In the genomic region with DNA sequence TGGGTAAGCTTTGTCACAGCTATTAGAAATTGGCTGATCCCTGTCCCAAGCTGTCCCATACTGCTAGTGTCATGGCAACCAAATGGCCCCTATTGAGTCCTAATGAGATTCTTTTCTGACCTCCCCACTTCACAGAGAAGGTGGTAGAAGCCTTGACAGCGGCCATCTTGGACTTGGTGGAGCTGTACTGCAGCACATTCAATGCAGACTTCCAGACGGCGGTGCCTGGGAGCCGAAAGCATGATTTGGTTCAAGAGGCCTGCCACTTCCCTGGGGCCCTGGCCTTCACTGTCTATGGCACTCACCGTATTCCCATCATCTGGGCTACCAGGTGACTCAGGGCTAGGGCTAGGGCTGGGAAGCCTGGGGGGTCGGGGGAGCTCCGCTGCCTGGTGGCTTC, we compare ENCODE assay signal across 13 mouse cellular contexts. TPM values are rescaled to one million over a fixed set of nuclear protein-coding genes. Genes with fewer than 3 reads are reported as not detected.
DNase-seq lines count a peak whose midpoint lies in the region; ATAC-seq and TF ChIP-seq lines count a peak whose summit lies in the region.
"Had no signal": no experiment of that assay in that cellular context is flagged by ENCODE, and none has a peak within 500 bp of the region (broad histone marks: within the 10 kb centered on the region; RNA-seq: fewer than 3 reads in every experiment).

No protein-coding gene starts in this region.

- TF ChIP-seq POLR2A in ES-Bruce4 (IDR thresholded peaks at IDR 0.05; ENCODE audit: insufficient read depth, low read length) = no peak

- peak overlapping the region; percentile 11; the same call in 1 of the 2 replicates for H3K4me2 ChIP-seq in hindbrain, embryonic 12.5 days (replicated peaks)
- H3K4me2 ChIP-seq in midbrain, embryonic 16.5 days (ENCODE audit: low read length) = no peak overlapping the region

- peaks cover 7% of the 10 kb centered on the region for H3K4me1 ChIP-seq in ES-Bruce4 (ENCODE audit: control insufficient read depth, insufficient read depth, low read length)
- H3K4me1 ChIP-seq in hindbrain, embryonic 12.5 days = peaks cover 49% of the 10 kb centered on the region
- peaks cover 6% of the 10 kb centered on the region for H3K4me1 ChIP-seq in midbrain, embryonic 16.5 days (ENCODE audit: control insufficient read depth, insufficient read depth, low read length)

- peak; percentile 74 for ATAC-seq in hindbrain, embryonic 12.5 days (ENCODE audit: low FRiP score)
- 0 out of 2 replicates have a peak, but pooled peaks have one; percentile 4 for ATAC-seq in midbrain, embryonic 16.5 days
- ATAC-seq: liver, postnatal 0 days had no signal

- peak overlapping the region; percentile 13; the same call in 1 of the 2 replicates for H3K9ac ChIP-seq in ES-Bruce4 (ENCODE audit: low read depth, poor library complexity, severe bottlenecking)
- H3K9ac ChIP-seq in hindbrain, embryonic 12.5 days = peak overlapping the region; percentile 29; the same call in 1 of the 2 replicates
- H3K9ac ChIP-seq in midbrain, embryonic 16.5 days (ENCODE audit: low read depth, low read length) = no peak overlapping the region
- H3K9ac ChIP-seq: liver, postnatal 0 days had no signal

- DNase-seq in embryo, embryonic 11 days = peak; percentile 63
- DNase-seq in thymus, postnatal 25 days = no peak
- DNase-seq in layer of hippocampus, adult 2 months (ENCODE audit: low spot score in 2 of 2) = no peak
- DNase-seq in heart, postnatal 14 days = no peak
- no peak for DNase-seq in adrenal gland, adult 8-10 months
- DNase-seq: cerebellum, postnatal 25 days; kidney, postnatal 4 days; liver, postnatal 0 days; thymus, adult 2 months had no signal

- H3K27me3 ChIP-seq in ES-Bruce4 (ENCODE audit: control insufficient read depth, insufficient read depth, low read length, poor library complexity, severe bottlenecking) = no peaks in the 10 kb centered on the region
- H3K27me3 ChIP-seq in hindbrain, embryonic 12.5 days = no peaks in the 10 kb centered on the region
- no peaks in the 10 kb centered on the region for H3K27me3 ChIP-seq in midbrain, embryonic 16.5 days (ENCODE audit: control insufficient read depth, insufficient read depth, low read depth, low read length)

- TF ChIP-seq CTCF in ES-Bruce4 (IDR thresholded peaks at IDR 0.05; ENCODE audit: low read depth, low read length) = no peak
- no peak for TF ChIP-seq CTCF in layer of hippocampus, adult 2 months (conservative IDR thresholded peaks at IDR 0.05)

- H3K9me3 ChIP-seq in ES-Bruce4 (replicated peaks; ENCODE audit: control insufficient read depth, insufficient read depth, low read length, poor library complexity, severe bottlenecking) = no peaks in the 10 kb centered on the region
- no peaks in the 10 kb centered on the region for H3K9me3 ChIP-seq in hindbrain, embryonic 12.5 days (replicated peaks)
- H3K9me3 ChIP-seq in midbrain, embryonic 16.5 days (replicated peaks; ENCODE audit: control insufficient read depth, low read length, poor library complexity, severe bottlenecking) = no peaks in the 10 kb centered on the region

- 51% methylated on average over 7 of the region's 7 CpGs for WGBS in hindbrain, embryonic 12.5 days
- WGBS in midbrain, embryonic 16.5 days = 37% methylated on average over 7 of the region's 7 CpGs

- intact Hi-C loops in heart, postnatal 14 days (cut with DNase I) = no loop called here

- TF ChIP-seq EP300 in ES-Bruce4 (IDR thresholded peaks at IDR 0.05; ENCODE audit: insufficient read depth, low read depth, low read length) = no peak

- H3K27ac ChIP-seq in ES-Bruce4 (ENCODE audit: insufficient read depth, low read length) = no peak overlapping the region
- H3K27ac ChIP-seq in hindbrain, embryonic 12.5 days = peak overlapping the region; percentile 95
- peak overlapping the region; percentile 66 for H3K27ac ChIP-seq in midbrain, embryonic 16.5 days (ENCODE audit: low read length)
- H3K27ac ChIP-seq in layer of hippocampus, adult 2 months = no peak overlapping the region

- no peaks in the 10 kb centered on the region for H3K36me3 ChIP-seq in ES-Bruce4 (ENCODE audit: control insufficient read depth, insufficient read depth, low read length, poor library complexity, severe bottlenecking)
- H3K36me3 ChIP-seq in hindbrain, embryonic 12.5 days = peaks cover 55% of the 10 kb centered on the region
- peaks cover 24% of the 10 kb centered on the region for H3K36me3 ChIP-seq in midbrain, embryonic 16.5 days (ENCODE audit: control insufficient read depth, insufficient read depth, low read length)

- H3K4me3 ChIP-seq in ES-Bruce4 (ENCODE audit: low read depth, low read length) = no peak overlapping the region
- no peak overlapping the region for H3K4me3 ChIP-seq in hindbrain, embryonic 12.5 days
- H3K4me3 ChIP-seq in midbrain, embryonic 16.5 days (ENCODE audit: low read depth, low read length) = no peak overlapping the region
- H3K4me3 ChIP-seq in layer of hippocampus, adult 2 months = no peak overlapping the region
- H3K4me3 ChIP-seq: megakaryocyte, embryonic 14.5 days had no signal

RNA-seq across cellular contexts. Expression of gene Pik3c2b, which starts 34.0 kb away (rescaled TPM):
- 6.0 and 6.4 TPM in 2 replicates for polyA plus RNA-seq in ES-Bruce4 (2011; ENCODE audit: insufficient read depth, insufficient read length, low read depth, missing spikeins)
- polyA plus RNA-seq in hindbrain, embryonic 12.5 days (2016; fragmentation: Nextera tagmentation; extraction: Ambion mirVana) = 17.0 and 19.8 TPM in 2 replicates
- 12.3 and 14.0 TPM in 2 replicates for polyA plus RNA-seq in midbrain, embryonic 16.5 days (2015; fragmentation: Nextera tagmentation; extraction: Ambion mirVana)
- total RNA-seq in layer of hippocampus, adult 2 months (2021) = 10 to 100 TPM; 13.7 to 15.5 TPM
- total RNA-seq in heart, postnatal 14 days (2021) = 10 to 100 TPM; 22.7 to 24.3 TPM
- 10 to 100 TPM in 2 of 4 experiments, 1 to 10 TPM in 2; 6.1 to 12.5 (median 8.5) TPM for total RNA-seq in adrenal gland, adult 8-10 months (2022)

RNA-seq across cellular contexts. Expression of gene Mdm4, which starts 49.1 kb away (rescaled TPM):
- polyA plus RNA-seq in ES-Bruce4 (2011; ENCODE audit: insufficient read depth, insufficient read length, low read depth, missing spikeins) = 484 and 490 TPM in 2 replicates
- 47.6 and 49.1 TPM in 2 replicates for polyA plus RNA-seq in hindbrain, embryonic 12.5 days (2016; fragmentation: Nextera tagmentation; extraction: Ambion mirVana)
- 35.4 and 40.8 TPM in 2 replicates for polyA plus RNA-seq in midbrain, embryonic 16.5 days (2015; fragmentation: Nextera tagmentation; extraction: Ambion mirVana)
- 100 to 1,000 TPM in 1 of 2 experiments, 10 to 100 TPM in 1; 80.8 to 101 TPM for total RNA-seq in layer of hippocampus, adult 2 months (2021)
- 10 to 100 TPM; 42.8 to 52.4 TPM for total RNA-seq in heart, postnatal 14 days (2021)
- total RNA-seq in adrenal gland, adult 8-10 months (2022) = 100 to 1,000 TPM in 2 of 4 experiments, 10 to 100 TPM in 2; 58.6 to 172 (median 91.8) TPM

RNA-seq across cellular contexts. Expression of gene Ppp1r15b, which starts 51.4 kb away (rescaled TPM):
- 59.9 and 68.9 TPM in 2 replicates for polyA plus RNA-seq in ES-Bruce4 (2011; ENCODE audit: insufficient read depth, insufficient read length, low read depth, missing spikeins)
- polyA plus RNA-seq in hindbrain, embryonic 12.5 days (2016; fragmentation: Nextera tagmentation; extraction: Ambion mirVana) = 49.1 and 53.4 TPM in 2 replicates
- 27.7 and 30.7 TPM in 2 replicates for polyA plus RNA-seq in midbrain, embryonic 16.5 days (2015; fragmentation: Nextera tagmentation; extraction: Ambion mirVana)
- 10 to 100 TPM; 38.5 to 39.8 TPM for total RNA-seq in layer of hippocampus, adult 2 months (2021)
- 10 to 100 TPM; 32.2 to 34.6 TPM for total RNA-seq in heart, postnatal 14 days (2021)
- total RNA-seq in adrenal gland, adult 8-10 months (2022) = 10 to 100 TPM; 67.1 to 80.6 (median 71.1) TPM

Comparison
In these comparisons a context has a peak if more than half of its experiments do, and no peak if none do; other contexts are left out.
1. H3K27ac ChIP-seq: peak in hindbrain, embryonic 12.5 days (single experiment) and midbrain, embryonic 16.5 days (single experiment); none in ES-Bruce4 (single experiment) and layer of hippocampus, adult 2 months (single experiment).